Mouse (Mus musculus) E14TG2a.4 (cell line): Measurements from ENCODE around the gene Cmtm6.

ENCODE experiments used
- CTCF ChIP-seq: conservative IDR thresholded peaks from 2 replicates; pipeline ENCODE4 v1.5.1; 2014; ENCODE audit warnings: low read length
- NANOG ChIP-seq: IDR thresholded peaks from 2 replicates; pipeline ENCODE4 v1.6.1; 2014; ENCODE audit warnings: borderline replicate concordance, low read length, mixed read lengths
- POU5F1 ChIP-seq: IDR thresholded peaks from 2 replicates; pipeline ENCODE4 v1.6.1; 2014; ENCODE audit warnings: low read length, borderline replicate concordance

DNA sequence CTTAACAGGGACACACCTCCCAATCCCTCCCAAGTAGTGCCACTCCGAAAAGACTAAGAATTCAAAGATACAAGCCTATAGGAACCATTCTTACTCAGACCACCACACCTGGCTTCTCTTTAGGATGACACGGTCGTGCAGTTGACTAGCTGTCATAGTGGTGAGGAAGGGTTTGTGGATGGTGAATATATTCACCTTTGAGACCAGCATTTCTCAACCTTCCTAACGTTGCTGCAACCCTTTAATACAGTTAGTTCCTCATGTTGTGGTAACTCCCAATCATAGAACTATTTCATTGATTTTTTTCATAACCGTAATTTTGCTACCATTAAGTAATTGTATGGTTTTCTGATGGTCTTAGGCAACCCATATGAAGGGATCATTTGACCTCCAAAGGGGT lies 56.2 kb downstream of the Cmtm6 start:
- TF ChIP-seq CTCF: no peak
- no peak for TF ChIP-seq POU5F1
- TF ChIP-seq NANOG: no peak
